Mouse (Mus musculus): Measurements from ENCODE around the gene Sco2. TPM values are rescaled to one million over a fixed set of nuclear protein-coding genes. Genes with fewer than 3 reads are reported as not detected.

Sco2 gene
- total and polyA plus RNA-seq, 2 experiments from 2014 or later: 23.1 to 24.9 TPM

GRCm38 (mm10) chr15:89334271-89334670 is 39.4 kb downstream of the Sco2 start, which contains the start of gene Miox:
TSS of gene Miox (plus strand) at chr15:89334398.
- no peak for ATAC-seq (ENCODE audit: low FRiP score)
- Histone ChIP-seq H3K27ac (ENCODE audit: low read depth, low read length) (no peak within 1 kb of the TSS), H3K4me1 (ENCODE audit: insufficient read depth, low read length) (no peaks in the 10 kb centered on the region), H3K4me3 (ENCODE audit: low read depth, low read length) (no peak within 1 kb of the TSS), H3K4me2 (ENCODE audit: low read depth, low read length, poor library complexity, severe bottlenecking) (no peak within 1 kb of the TSS), H3K9me3 (ENCODE audit: low read length) (no peaks in the 10 kb centered on the region), H3K27me3 (ENCODE audit: insufficient read depth, low read length) (no peaks in the 10 kb centered on the region), H3K9ac (replicated peaks; ENCODE audit: low read length, poor library complexity, severe bottlenecking) (no peak within 1 kb of the TSS), H3K36me3 (ENCODE audit: insufficient read depth, low read length) (no peaks in the 10 kb centered on the region)
- WGBS: 85% methylated on average over 7 of the region's 7 CpGs
- no peak for TF ChIP-seq CTCF (IDR thresholded peaks at IDR 0.05)
- no peak for DNase-seq (ENCODE audit: low spot score)

GRCm38 (mm10) chr15:89326441-89326840 is 47.2 kb downstream of the Sco2 start:
- Histone ChIP-seq H3K9me3 (ENCODE audit: low read length) (no peaks in the 10 kb centered on the region), H3K9ac (replicated peaks; ENCODE audit: low read length, poor library complexity, severe bottlenecking) (no peak overlapping the region), H3K4me1 (ENCODE audit: insufficient read depth, low read length) (no peaks in the 10 kb centered on the region), H3K27me3 (ENCODE audit: insufficient read depth, low read length) (peaks cover 11% of the 10 kb centered on the region; the same call in 1 of the 2 replicates), H3K4me2 (ENCODE audit: low read depth, low read length, poor library complexity, severe bottlenecking) (no peak overlapping the region), H3K4me3 (ENCODE audit: low read depth, low read length) (no peak overlapping the region), H3K27ac (ENCODE audit: low read depth, low read length) (no peak overlapping the region), H3K36me3 (ENCODE audit: insufficient read depth, low read length) (no peaks in the 10 kb centered on the region)
- no peak for TF ChIP-seq CTCF (IDR thresholded peaks at IDR 0.05)
- no peak for ATAC-seq (ENCODE audit: low FRiP score)
- 70% methylated on average over 5 of the region's 5 CpGs for WGBS
- DNase-seq (ENCODE audit: low spot score): no peak

DNA sequence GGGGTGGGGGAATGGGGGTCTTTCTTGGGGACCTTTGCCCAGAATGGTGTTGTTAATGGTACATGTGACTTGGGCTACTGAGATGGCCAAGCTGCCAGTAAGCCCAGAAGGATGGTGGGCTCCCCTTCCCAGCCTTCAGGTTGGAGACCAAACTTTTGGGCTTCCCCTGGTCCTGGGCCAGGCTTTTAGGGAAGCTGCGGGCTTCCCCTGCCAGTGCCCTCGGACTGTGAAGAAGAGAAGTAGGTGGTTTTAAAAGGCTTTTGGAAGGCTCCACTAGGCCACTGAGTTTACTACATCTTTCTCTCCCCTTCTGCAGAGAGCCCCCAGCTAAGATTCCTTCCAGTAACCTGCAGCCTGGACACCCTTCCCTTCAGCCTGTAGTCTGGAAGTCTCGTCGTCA is 50.0 kb downstream of the Sco2 start:
- TF ChIP-seq CTCF (IDR thresholded peaks at IDR 0.05): no peak
- H3K27ac ChIP-seq (ENCODE audit: low read depth, low read length): no peak overlapping the region
- H3K4me3 ChIP-seq (ENCODE audit: low read depth, low read length): no peak overlapping the region
- H3K9me3 ChIP-seq (ENCODE audit: low read length): no peaks in the 10 kb centered on the region
- 88% methylated on average over 4 of the region's 4 CpGs for WGBS
- H3K27me3 ChIP-seq (ENCODE audit: insufficient read depth, low read length): peaks cover 11% of the 10 kb centered on the region; the same call in 1 of the 2 replicates
- no peak overlapping the region for H3K4me2 ChIP-seq (ENCODE audit: low read depth, low read length, poor library complexity, severe bottlenecking)
- no peak for ATAC-seq (ENCODE audit: low FRiP score)
- H3K36me3 ChIP-seq (ENCODE audit: insufficient read depth, low read length): no peaks in the 10 kb centered on the region
- no peak overlapping the region for H3K9ac ChIP-seq (replicated peaks; ENCODE audit: low read length, poor library complexity, severe bottlenecking)
- no peaks in the 10 kb centered on the region for H3K4me1 ChIP-seq (ENCODE audit: insufficient read depth, low read length)
- no peak for DNase-seq (ENCODE audit: low spot score)

GRCm38 (mm10) chr15:89322670-89323522 is 50.8 kb downstream of the Sco2 start, which contains the start of gene Adm2:
TSS of gene Adm2 (plus strand) at chr15:89322720.
- no peak for ATAC-seq (ENCODE audit: low FRiP score)
- TF ChIP-seq CTCF (IDR thresholded peaks at IDR 0.05): no peak
- Histone ChIP-seq H3K4me1 (ENCODE audit: insufficient read depth, low read length) (no peaks in the 10 kb centered on the region), H3K36me3 (ENCODE audit: insufficient read depth, low read length) (no peaks in the 10 kb centered on the region), H3K27ac (ENCODE audit: low read depth, low read length) (no peak within 1 kb of the TSS), H3K9ac (replicated peaks; ENCODE audit: low read length, poor library complexity, severe bottlenecking) (no peak within 1 kb of the TSS), H3K4me2 (ENCODE audit: low read depth, low read length, poor library complexity, severe bottlenecking) (no peak within 1 kb of the TSS), H3K27me3 (ENCODE audit: insufficient read depth, low read length) (peaks cover 11% of the 10 kb centered on the region; the same call in 1 of the 2 replicates), H3K9me3 (ENCODE audit: low read length) (no peaks in the 10 kb centered on the region), H3K4me3 (ENCODE audit: low read depth, low read length) (no peak within 1 kb of the TSS)
- DNase-seq (ENCODE audit: low spot score): no peak
- 9% methylated on average over 26 of the region's 26 CpGs for WGBS

Other genes with a start within 250 kb of the Sco2 start
- gene Hdac10, start 245.1 kb downstream of the Sco2 start, total RNA-seq (2014; rRNA removed): 24.4 and 26.4 TPM in 2 replicates
- 24.5 and 25.6 TPM in 2 replicates for gene Hdac10, start 245.1 kb downstream of the Sco2 start, polyA plus RNA-seq (2015; fragmentation: Nextera tagmentation; extraction: Ambion mirVana)
- gene Mapk12, start 233.1 kb downstream of the Sco2 start, total RNA-seq (2014; rRNA removed): 1.5 and 4.7 TPM in 2 replicates
- 2.0 and 3.2 TPM in 2 replicates for gene Mapk12, start 233.1 kb downstream of the Sco2 start, polyA plus RNA-seq (2015; fragmentation: Nextera tagmentation; extraction: Ambion mirVana)
- gene Mapk11, start 224.2 kb downstream of the Sco2 start, total RNA-seq (2014; rRNA removed): 26.9 and 34.8 TPM in 2 replicates
- gene Mapk11, start 224.2 kb downstream of the Sco2 start, polyA plus RNA-seq (2015; fragmentation: Nextera tagmentation; extraction: Ambion mirVana): 18.9 and 19.3 TPM in 2 replicates
- gene Plxnb2, start 193.1 kb downstream of the Sco2 start, total RNA-seq (2014; rRNA removed): 153 and 199 TPM in 2 replicates
- 46.8 and 50.4 TPM in 2 replicates for gene Plxnb2, start 193.1 kb downstream of the Sco2 start, polyA plus RNA-seq (2015; fragmentation: Nextera tagmentation; extraction: Ambion mirVana)
- gene Dennd6b, start 177.3 kb downstream of the Sco2 start, total RNA-seq (2014; rRNA removed): 98.8 and 115 TPM in 2 replicates
- gene Dennd6b, start 177.3 kb downstream of the Sco2 start, polyA plus RNA-seq (2015; fragmentation: Nextera tagmentation; extraction: Ambion mirVana): 88.2 and 88.3 TPM in 2 replicates
- gene Ppp6r2, start 162.3 kb downstream of the Sco2 start, total RNA-seq (2014; rRNA removed): 225 and 315 TPM in 2 replicates
- gene Ppp6r2, start 162.3 kb downstream of the Sco2 start, polyA plus RNA-seq (2015; fragmentation: Nextera tagmentation; extraction: Ambion mirVana): 76.5 and 87.1 TPM in 2 replicates
- gene Sbf1, start 58.5 kb downstream of the Sco2 start, total RNA-seq (2014; rRNA removed): 268 and 287 TPM in 2 replicates
- 77.3 and 79.3 TPM in 2 replicates for gene Sbf1, start 58.5 kb downstream of the Sco2 start, polyA plus RNA-seq (2015; fragmentation: Nextera tagmentation; extraction: Ambion mirVana)
- gene Adm2, start 51.1 kb downstream of the Sco2 start, total RNA-seq (2014; rRNA removed): not detected in 2 replicates
- not detected in 2 replicates for gene Adm2, start 51.1 kb downstream of the Sco2 start, polyA plus RNA-seq (2015; fragmentation: Nextera tagmentation; extraction: Ambion mirVana)
- not detected in 2 replicates for gene Miox, start 39.4 kb downstream of the Sco2 start, total RNA-seq (2014; rRNA removed)
- gene Miox, start 39.4 kb downstream of the Sco2 start, polyA plus RNA-seq (2015; fragmentation: Nextera tagmentation; extraction: Ambion mirVana): not detected in 2 replicates
- gene Lmf2, start 18.2 kb downstream of the Sco2 start, total RNA-seq (2014; rRNA removed): 20.2 and 25.6 TPM in 2 replicates
- gene Lmf2, start 18.2 kb downstream of the Sco2 start, polyA plus RNA-seq (2015; fragmentation: Nextera tagmentation; extraction: Ambion mirVana): 27.3 and 30.9 TPM in 2 replicates
- 87.1 and 88.8 TPM in 2 replicates for gene Ncaph2, start 18.1 kb downstream of the Sco2 start, total RNA-seq (2014; rRNA removed)
- 88.0 and 96.9 TPM in 2 replicates for gene Ncaph2, start 18.1 kb downstream of the Sco2 start, polyA plus RNA-seq (2015; fragmentation: Nextera tagmentation; extraction: Ambion mirVana)
- 4.6 and 7.0 TPM in 2 replicates for gene Tymp, start 3.2 kb upstream of the Sco2 start, total RNA-seq (2014; rRNA removed)
- gene Tymp, start 3.2 kb upstream of the Sco2 start, polyA plus RNA-seq (2015; fragmentation: Nextera tagmentation; extraction: Ambion mirVana): 3.1 and 3.6 TPM in 2 replicates
- 2.2 and 10.7 TPM in 2 replicates for gene Odf3b, start 5.4 kb upstream of the Sco2 start, total RNA-seq (2014; rRNA removed)
- gene Odf3b, start 5.4 kb upstream of the Sco2 start, polyA plus RNA-seq (2015; fragmentation: Nextera tagmentation; extraction: Ambion mirVana): 6.7 and 8.6 TPM in 2 replicates
- gene Klhdc7b, start 11.1 kb upstream of the Sco2 start, total RNA-seq (2014; rRNA removed): 0.14 and 0.22 TPM in 2 replicates
- gene Klhdc7b, start 11.1 kb upstream of the Sco2 start, polyA plus RNA-seq (2015; fragmentation: Nextera tagmentation; extraction: Ambion mirVana): not detected in 2 replicates
- gene Syce3, start 36.7 kb upstream of the Sco2 start, total RNA-seq (2014; rRNA removed): not detected in 2 replicates
- not detected in 2 replicates for gene Syce3, start 36.7 kb upstream of the Sco2 start, polyA plus RNA-seq (2015; fragmentation: Nextera tagmentation; extraction: Ambion mirVana)
- 2.4 and 4.7 TPM in 2 replicates for gene Cpt1b, start 52.0 kb upstream of the Sco2 start, total RNA-seq (2014; rRNA removed)
- gene Cpt1b, start 52.0 kb upstream of the Sco2 start, polyA plus RNA-seq (2015; fragmentation: Nextera tagmentation; extraction: Ambion mirVana): 1.7 and 2.2 TPM in 2 replicates
- 0.66 and 1.2 TPM in 2 replicates for gene C730034F03Rik, start 55.7 kb upstream of the Sco2 start, total RNA-seq (2014; rRNA removed)
- 2.1 and 3.9 TPM in 2 replicates for gene C730034F03Rik, start 55.7 kb upstream of the Sco2 start, polyA plus RNA-seq (2015; fragmentation: Nextera tagmentation; extraction: Ambion mirVana)
- 0.85 and 0.93 TPM in 2 replicates for gene Gm44502, start 55.9 kb upstream of the Sco2 start, total RNA-seq (2014; rRNA removed)
- not detected in 2 replicates for gene Gm44502, start 55.9 kb upstream of the Sco2 start, polyA plus RNA-seq (2015; fragmentation: Nextera tagmentation; extraction: Ambion mirVana)
- 65.3 and 66.2 TPM in 2 replicates for gene Chkb, start 56.1 kb upstream of the Sco2 start, total RNA-seq (2014; rRNA removed)
- 101 and 103 TPM in 2 replicates for gene Chkb, start 56.1 kb upstream of the Sco2 start, polyA plus RNA-seq (2015; fragmentation: Nextera tagmentation; extraction: Ambion mirVana)
- 100 and 110 TPM in 2 replicates for gene Mapk8ip2, start 80.1 kb upstream of the Sco2 start, total RNA-seq (2014; rRNA removed)
- gene Mapk8ip2, start 80.1 kb upstream of the Sco2 start, polyA plus RNA-seq (2015; fragmentation: Nextera tagmentation; extraction: Ambion mirVana): 68.0 and 68.8 TPM in 2 replicates
- gene Arsa, start 103.6 kb upstream of the Sco2 start, total RNA-seq (2014; rRNA removed): 31.0 and 34.0 TPM in 2 replicates
- gene Arsa, start 103.6 kb upstream of the Sco2 start, polyA plus RNA-seq (2015; fragmentation: Nextera tagmentation; extraction: Ambion mirVana): 32.4 and 37.1 TPM in 2 replicates
- 61.5 and 63.2 TPM in 2 replicates for gene Shank3, start 125.8 kb upstream of the Sco2 start, total RNA-seq (2014; rRNA removed)
- 8.1 and 12.6 TPM in 2 replicates for gene Shank3, start 125.8 kb upstream of the Sco2 start, polyA plus RNA-seq (2015; fragmentation: Nextera tagmentation; extraction: Ambion mirVana)
- 1.7 and 3.5 TPM in 2 replicates for gene Acr, start 194.5 kb upstream of the Sco2 start, total RNA-seq (2014; rRNA removed)
- 2.0 and 3.1 TPM in 2 replicates for gene Acr, start 194.5 kb upstream of the Sco2 start, polyA plus RNA-seq (2015; fragmentation: Nextera tagmentation; extraction: Ambion mirVana)
- 48.2 and 49.7 TPM in 2 replicates for gene Rabl2, start 218.1 kb upstream of the Sco2 start, total RNA-seq (2014; rRNA removed)
- 68.1 and 70.1 TPM in 2 replicates for gene Rabl2, start 218.1 kb upstream of the Sco2 start, polyA plus RNA-seq (2015; fragmentation: Nextera tagmentation; extraction: Ambion mirVana)